Mouse (Mus musculus): ENCODE measurements around the gene Zfp46. TPM values are rescaled to one million over a fixed set of nuclear protein-coding genes. Genes with fewer than 3 reads are reported as not detected.

Zfp46 gene
- 1 to 10 TPM; 8.7 to 9.4 TPM for total RNA-seq (2023)

GRCm38 (mm10) chr4:136284455-136284854, at the start of gene Zfp46:
Gene Zfp46, plus strand, starts transcription at chr4:136284683.

DNA sequence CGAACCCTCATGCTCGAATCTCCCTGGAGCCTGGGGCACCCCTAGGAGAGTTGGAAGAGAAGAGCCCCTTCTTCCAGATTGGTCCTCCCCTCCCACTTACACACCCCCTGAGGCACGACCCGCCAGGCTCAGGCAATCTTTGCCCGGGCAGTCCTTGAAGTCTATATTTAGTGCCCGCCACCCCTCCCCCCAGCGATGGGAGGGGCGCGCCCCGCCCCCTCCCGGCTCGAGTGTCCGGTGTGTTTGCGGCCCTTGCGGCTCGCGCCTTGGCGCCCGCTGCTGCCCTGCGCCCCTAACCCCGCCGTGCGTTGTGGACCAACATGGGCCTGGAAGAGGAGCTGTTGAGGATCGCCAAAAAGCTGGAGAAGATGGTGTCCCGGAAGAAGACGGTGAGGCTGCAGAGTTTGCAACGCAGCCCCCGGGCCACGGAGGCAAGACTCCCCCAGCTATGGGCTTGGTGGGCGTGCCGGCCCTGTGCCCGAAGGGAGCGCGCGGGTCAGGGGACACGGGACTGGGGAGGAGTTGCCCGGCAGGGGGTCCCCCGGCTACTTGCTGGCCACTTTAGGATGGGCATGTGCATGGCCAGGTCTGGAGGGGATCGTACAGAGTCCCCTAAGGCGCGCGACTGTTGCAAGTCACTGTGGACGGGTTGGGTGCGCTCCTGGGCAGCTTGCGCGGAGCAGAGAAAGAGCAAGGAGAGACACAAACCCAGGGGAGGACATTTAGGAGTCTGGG, 36.6 kb upstream of the Zfp46 start, which contains the start of gene Tcea3:
TSS of gene Tcea3 (plus strand) at position 1 of the 735 bp plus-strand sequence.

DNA sequence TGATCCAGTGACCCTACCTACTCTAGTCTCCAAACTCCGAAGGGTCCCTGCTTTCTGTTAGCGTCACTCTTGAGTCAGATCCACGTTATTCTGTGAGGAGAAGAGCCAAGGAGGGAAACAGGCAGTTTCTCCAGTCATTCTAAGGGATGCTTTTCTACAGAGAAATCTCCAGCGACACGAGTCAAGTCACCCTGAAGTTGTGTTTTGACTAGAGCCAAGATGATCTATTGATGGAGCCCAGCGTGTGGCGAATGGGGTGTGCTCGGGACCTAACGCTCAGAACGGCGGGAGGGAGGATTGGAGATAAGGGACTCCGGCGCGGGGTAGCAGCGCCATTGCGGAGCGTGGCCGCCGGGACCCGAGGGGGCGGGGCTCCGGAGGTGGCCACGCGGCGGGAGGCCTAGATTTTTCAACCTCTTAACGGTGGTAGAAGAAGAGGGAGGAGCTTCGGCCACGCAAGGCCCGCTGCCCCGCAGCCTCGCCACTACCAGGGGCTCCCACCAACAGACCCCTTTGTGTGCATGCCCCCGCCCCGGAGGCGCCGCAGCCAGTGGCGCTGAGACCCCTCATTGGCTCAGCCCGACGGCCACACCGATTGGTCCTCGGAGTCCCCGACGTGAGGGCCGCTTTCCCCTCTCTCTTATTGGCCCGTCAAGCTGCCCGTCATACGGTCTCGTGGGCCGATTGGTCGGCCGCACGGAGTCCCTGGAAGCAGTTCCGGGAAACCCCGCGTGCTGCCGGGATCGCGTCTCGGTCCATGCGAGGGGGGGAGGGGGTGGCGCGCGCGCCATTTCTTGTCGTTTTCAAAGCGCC, 26.0 kb downstream of the Zfp46 start, which contains the start of gene Hnrnpr:
TSS of gene Hnrnpr (plus strand) at position 714 of the 813 bp plus-strand sequence.

Other genes with a start within 250 kb of the Zfp46 start
- 1,000 to 10,000 TPM; 1,013 to 1,078 TPM for gene Rpl11, start 231.3 kb upstream of the Zfp46 start, total RNA-seq (2023)
- 10 to 100 TPM; 25.7 to 30.0 TPM for gene Id3, start 141.2 kb upstream of the Zfp46 start, total RNA-seq (2023)
- 10 to 100 TPM; 14.7 to 15.6 TPM for gene E2f2, start 112.3 kb upstream of the Zfp46 start, total RNA-seq (2023)
- under 1 TPM in 1 of 2 experiments, not detected in 1; 0.20 TPM for gene Asap3, start 78.3 kb upstream of the Zfp46 start, total RNA-seq (2023)
- gene Tcea3, start 37.0 kb upstream of the Zfp46 start, total RNA-seq (2023), result 1 to 10 TPM; 1.1 to 1.3 TPM
- 100 to 1,000 TPM; 118 to 126 TPM for gene Hnrnpr, start 26.3 kb downstream of the Zfp46 start, total RNA-seq (2023)
- not detected for gene Htr1d, start 138.8 kb downstream of the Zfp46 start, total RNA-seq (2023)
- gene 6030445D17Rik, start 177.6 kb downstream of the Zfp46 start, total RNA-seq (2023), result not detected
- 1 to 10 TPM; 1.4 to 2.0 TPM for gene Luzp1, start 185.1 kb downstream of the Zfp46 start, total RNA-seq (2023)